Mouse (Mus musculus) gastrocnemius, postnatal 36 days (tissue): ENCODE results near the gene Grap2. TPM values are rescaled to one million over a fixed set of nuclear protein-coding genes. Genes with fewer than 3 reads are reported as not detected.

Source experiments
- microRNA-seq, 2 experiments: library from miRNA; unstranded; fragments of <30 nt; microRNA quantifications; one replicate each; pipeline ENCODE4 v1.2.0; 2021
- total RNA-seq, 2 experiments: library from RNA; stranded (reverse); gene quantifications; 2 replicates each; pipeline ENCODE4 v1.2.3; 2021

Gene Grap2
- total RNA-seq, 2 experiments from 2014 or later, result 0.07 to 1.4 TPM

Small RNA genes within 50 kb of the gene (microRNA-seq; reads per million reads assigned to microRNA genes)
- gene Mir6957, result 0 reads per million in 2 experiments

Other genes starting within 250 kb of the Grap2 start
- gene Enthd1, start 7.4 kb upstream of the Grap2 start, total RNA-seq, result not detected
- under 1 TPM; 0.20 to 0.22 TPM for gene Fam83f, start 99.3 kb downstream of the Grap2 start, total RNA-seq
- gene Tnrc6b, start 138.7 kb downstream of the Grap2 start, total RNA-seq, result 10 to 100 TPM; 38.3 to 51.1 TPM